Mouse (Mus musculus) frontal cortex, postnatal 10 days (tissue): ENCODE measurements around the gene 1700024B05Rik.
"Not testable (repeated sequence)": the region's sequence is repeated elsewhere in the genome, so short reads cannot be mapped to it uniquely, and the experiment has no call there.

Source experiments
- DNase-seq, 2 experiments: peaks; one replicate each; pipeline ENCODE4 v3.0.0; 2022; ENCODE audit warnings: low spot score in 2 of 2, mixed read lengths in 1 of 2

The 1700024B05Rik gene

DNA sequence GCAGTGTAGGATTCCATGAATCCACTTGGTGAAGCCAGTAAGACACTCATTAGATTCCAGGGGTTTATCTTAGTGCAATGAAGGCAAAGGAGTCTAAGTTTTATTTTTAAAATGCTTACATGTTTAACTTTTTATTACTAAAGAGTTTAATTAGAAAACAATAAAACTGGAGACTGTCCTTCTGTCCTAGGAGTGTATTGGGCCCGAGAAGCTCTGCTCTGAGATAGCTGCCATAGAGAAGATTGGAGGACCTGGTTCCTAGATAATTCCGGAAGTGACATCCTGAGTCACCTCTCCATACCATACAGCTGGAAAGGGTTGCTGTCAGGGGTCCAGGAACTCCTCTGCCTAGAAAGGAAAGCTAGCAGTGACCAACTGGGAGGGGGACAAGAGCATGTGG is at the start of gene 1700024B05Rik:
Gene 1700024B05Rik, plus strand, starts transcription at position 301 of the 400 bp plus-strand sequence.
- not testable (repeated sequence) for DNase-seq

DNA sequence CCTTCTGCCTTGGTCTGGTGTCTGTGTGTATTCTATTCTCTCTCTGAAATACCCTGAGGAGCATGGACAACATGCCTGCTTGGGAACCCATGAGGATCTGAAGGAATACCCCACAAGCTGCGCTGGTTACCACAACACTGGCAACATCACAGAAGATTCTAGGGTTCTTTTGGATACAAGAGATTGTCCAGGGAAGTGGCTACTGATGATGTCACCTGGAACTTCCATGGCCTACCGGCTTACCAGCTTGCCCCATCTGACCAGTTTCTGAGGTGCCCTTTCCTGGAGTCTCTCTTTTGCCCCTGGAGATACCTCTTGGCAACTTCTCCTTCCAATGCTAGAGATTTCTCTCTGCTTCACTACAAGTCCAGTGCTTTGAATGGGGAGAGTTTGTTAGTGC is 36.6 kb upstream of the 1700024B05Rik start, which contains the start of gene Gm7980:
Gene Gm7980, minus strand, starts transcription at position 101 of the 400 bp plus-strand sequence.
- DNase-seq = not testable (repeated sequence)

DNA sequence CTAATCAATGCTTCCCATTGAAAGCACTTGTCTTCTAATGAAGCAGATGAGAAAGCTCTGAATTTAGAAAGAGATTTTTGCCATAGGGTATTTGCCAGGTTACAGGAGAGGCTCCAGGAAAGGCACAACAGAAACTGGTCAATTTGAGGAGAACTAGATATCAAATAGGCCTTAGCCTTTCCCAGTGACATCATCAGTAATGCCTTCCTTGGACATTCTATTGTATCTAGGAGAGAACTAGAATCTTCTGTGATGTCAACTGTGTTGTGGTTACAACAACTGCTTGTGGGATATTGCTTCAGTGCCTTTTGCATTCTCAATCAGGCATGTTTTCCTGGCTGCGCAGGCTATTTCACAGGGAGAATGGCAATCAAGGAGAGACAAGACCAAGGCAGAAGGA is 19.1 kb upstream of the 1700024B05Rik start, which contains the start of gene 1700049E17Rik1:
Gene 1700049E17Rik1, plus strand, starts transcription at position 301 of the 400 bp plus-strand sequence.
- DNase-seq = not testable (repeated sequence)

- not testable (repeated sequence) for DNase-seq
Observed at GRCm38 (mm10) chr14:41964095-41964494, 20.3 kb downstream of the 1700024B05Rik start.

- not testable (repeated sequence) for DNase-seq
Observed at GRCm38 (mm10) chr14:41967827-41968226, 24.0 kb downstream of the 1700024B05Rik start, which contains the start of gene Gm6401. Gene Gm6401 (minus strand): TSS chr14:41967927.

DNA sequence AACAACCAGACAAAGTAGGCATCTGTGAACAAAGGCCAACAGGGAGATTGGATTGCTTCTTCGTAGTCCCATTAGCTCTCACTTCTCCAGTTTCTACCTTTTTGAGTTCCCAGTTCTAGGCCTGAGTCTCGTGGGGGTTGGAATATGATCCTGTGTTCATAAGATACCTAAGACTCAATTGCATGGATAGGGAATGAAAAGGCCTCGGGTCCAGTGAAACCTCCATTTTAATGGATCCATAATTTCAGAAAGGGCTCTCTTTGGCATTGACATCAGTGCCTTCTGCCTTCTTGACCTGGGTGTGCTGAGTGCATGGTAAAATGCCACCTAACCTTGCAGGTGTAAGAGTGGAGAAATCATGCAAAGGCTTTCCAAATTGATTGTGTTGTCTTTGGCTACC is 24.8 kb downstream of the 1700024B05Rik start:
- DNase-seq = not testable (repeated sequence)

DNA sequence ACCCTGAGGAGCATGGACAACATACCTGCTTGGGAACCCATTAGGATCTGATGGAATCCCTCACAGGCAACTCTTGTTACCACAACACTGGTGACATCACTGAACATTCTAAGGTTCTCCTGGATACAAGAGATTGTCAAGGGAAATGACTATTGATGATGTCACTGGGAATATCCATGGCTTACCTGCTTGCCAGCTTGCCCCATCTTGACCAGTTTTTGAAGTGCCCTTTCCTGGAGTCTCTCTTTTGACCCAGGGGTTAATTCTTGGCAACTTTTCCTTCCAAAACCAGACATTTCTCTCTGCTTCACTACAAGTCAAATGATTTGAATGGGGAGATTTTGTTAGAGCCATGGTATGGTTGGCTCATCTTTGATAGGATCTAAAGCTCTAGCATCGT is 39.4 kb downstream of the 1700024B05Rik start, which contains the start of gene Gm3543:
Gene Gm3543, minus strand, starts transcription at position 101 of the 400 bp plus-strand sequence.
- DNase-seq = not testable (repeated sequence)
